Mouse (Mus musculus) liver, embryonic 15.5 days (tissue): ENCODE data around the gene Rag1. TPM values are rescaled to one million over a fixed set of nuclear protein-coding genes. Genes with fewer than 3 reads are reported as not detected.
A peak's percentile ranks its signal among the peaks of the same experiment; 100 is the strongest.

Source experiments
- ATAC-seq: fragments of 200-750 bp; cut with Nextera tagmentation; 2 replicates; pipeline ENCODE4 v1.8.0; 2017; ENCODE audit warnings: moderate number of reproducible peaks, mild to moderate bottlenecking, moderate library complexity; ENCODE audit not compliant: insufficient read depth
- H3K27ac ChIP-seq: fragments of 300-500 bp; sonication (generic); replicated peaks from 2 replicates; pipeline ENCODE4 v1.5.1; 2015; ENCODE audit warnings: mild to moderate bottlenecking, inconsistent platforms
- H3K27me3 ChIP-seq: fragments of 300-500 bp; sonication (generic); 2 replicates; pipeline ENCODE4 v1.6.1; 2015; ENCODE audit warnings: mild to moderate bottlenecking, inconsistent platforms
- H3K36me3 ChIP-seq: fragments of 300-500 bp; sonication (generic); replicated peaks from 2 replicates; pipeline ENCODE4 v1.6.1; 2015; ENCODE audit warnings: moderate library complexity, mild to moderate bottlenecking, inconsistent platforms
- H3K4me1 ChIP-seq: fragments of 300-500 bp; sonication (generic); replicated peaks from 2 replicates; pipeline ENCODE4 v1.6.1; 2015; ENCODE audit warnings: inconsistent platforms
- H3K4me2 ChIP-seq: fragments of 300-500 bp; sonication (generic); 2 replicates; pipeline ENCODE4 v1.6.1; 2015; ENCODE audit warnings: moderate library complexity, mild to moderate bottlenecking, inconsistent platforms
- H3K4me3 ChIP-seq: fragments of 300-500 bp; sonication (generic); replicated peaks from 2 replicates; pipeline ENCODE4 v1.5.1; 2015; ENCODE audit warnings: mild to moderate bottlenecking, inconsistent platforms
- H3K9ac ChIP-seq: fragments of 300-500 bp; sonication (generic); 2 replicates; pipeline ENCODE4 v1.6.1; 2015; ENCODE audit warnings: moderate library complexity, mild to moderate bottlenecking, inconsistent platforms
- H3K9me3 ChIP-seq: fragments of 300-500 bp; sonication (generic); replicated peaks from 2 replicates; pipeline ENCODE4 v1.6.1; 2016; ENCODE audit warnings: inconsistent platforms
- WGBS: fragments of 180-500 bp; shearing (Covaris S2); methylation state at CpG from one replicate; pipeline ENCODE4 v1.1.7; 2015; ENCODE audit warnings: mixed read lengths; ENCODE audit not compliant: insufficient replicate concordance; 5-methylcytosine and 5-hydroxymethylcytosine counted together
- polyA plus RNA-seq: library from polyadenylated mRNA; unstranded; fragments of >200 nt; fragmentation: Nextera tagmentation; extraction: Ambion mirVana; gene quantifications from 2 replicates; pipeline ENCODE4 v1.2.1, GENCODE M21; 2015

The Rag1 gene
- polyA plus RNA-seq, 1 experiment from 2014 or later, result 0.28 TPM

GRCm38 (mm10) chr2:101638979-101639839 is 10.1 kb downstream of the Rag1 start:
- Histone ChIP-seq H3K9ac (no peak overlapping the region), H3K27ac (no peak overlapping the region), H3K27me3 (no peaks in the 10 kb centered on the region), H3K9me3 (no peaks in the 10 kb centered on the region), H3K4me3 (no peak overlapping the region), H3K4me2 (no peak overlapping the region), H3K36me3 (no peaks in the 10 kb centered on the region), H3K4me1 (no peaks in the 10 kb centered on the region)
- 71% methylated on average over 7 of the region's 7 CpGs for WGBS
- ATAC-seq, result no peak

GRCm38 (mm10) chr2:101628297-101629236 is 20.7 kb downstream of the Rag1 start:
- H3K4me1 ChIP-seq, result peaks cover 8% of the 10 kb centered on the region; the same call in 1 of the 2 replicates
- H3K4me2 ChIP-seq, result peak overlapping the region; percentile 77
- no peaks in the 10 kb centered on the region for H3K9me3 ChIP-seq
- H3K9ac ChIP-seq, result peak overlapping the region; percentile 58
- H3K4me3 ChIP-seq, result peak overlapping the region; percentile 68
- WGBS, result 1% methylated on average over 31 of the region's 31 CpGs
- peak overlapping the region; percentile 53 for H3K27ac ChIP-seq
- no peaks in the 10 kb centered on the region for H3K27me3 ChIP-seq
- no peaks in the 10 kb centered on the region for H3K36me3 ChIP-seq
- peak; percentile 98 for ATAC-seq

DNA sequence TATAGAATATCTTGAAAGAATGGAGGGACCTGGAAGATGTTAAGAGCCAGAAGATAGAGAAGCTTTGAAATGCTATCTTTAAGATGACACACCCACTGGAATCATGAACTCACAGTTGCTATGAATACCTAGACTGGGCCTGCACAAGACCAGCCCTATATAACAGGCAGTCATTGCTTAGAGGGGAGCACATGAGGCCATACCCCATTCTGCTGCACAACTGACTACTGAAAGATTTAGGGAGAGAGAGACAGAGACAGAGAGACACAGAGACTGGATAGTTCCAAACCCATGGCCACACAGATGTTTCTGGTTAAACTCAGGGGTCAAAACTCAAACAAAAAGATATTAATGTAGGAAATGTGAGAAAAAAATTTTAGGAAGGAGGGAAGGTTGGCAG is 22.1 kb downstream of the Rag1 start:
- H3K4me1 ChIP-seq, result peaks cover 8% of the 10 kb centered on the region; the same call in 1 of the 2 replicates
- H3K4me2 ChIP-seq, result no peak overlapping the region
- H3K9ac ChIP-seq, result no peak overlapping the region
- no peaks in the 10 kb centered on the region for H3K27me3 ChIP-seq
- no peak overlapping the region for H3K27ac ChIP-seq
- H3K4me3 ChIP-seq, result no peak overlapping the region
- ATAC-seq, result no peak
- no peaks in the 10 kb centered on the region for H3K9me3 ChIP-seq
- H3K36me3 ChIP-seq, result no peaks in the 10 kb centered on the region

DNA sequence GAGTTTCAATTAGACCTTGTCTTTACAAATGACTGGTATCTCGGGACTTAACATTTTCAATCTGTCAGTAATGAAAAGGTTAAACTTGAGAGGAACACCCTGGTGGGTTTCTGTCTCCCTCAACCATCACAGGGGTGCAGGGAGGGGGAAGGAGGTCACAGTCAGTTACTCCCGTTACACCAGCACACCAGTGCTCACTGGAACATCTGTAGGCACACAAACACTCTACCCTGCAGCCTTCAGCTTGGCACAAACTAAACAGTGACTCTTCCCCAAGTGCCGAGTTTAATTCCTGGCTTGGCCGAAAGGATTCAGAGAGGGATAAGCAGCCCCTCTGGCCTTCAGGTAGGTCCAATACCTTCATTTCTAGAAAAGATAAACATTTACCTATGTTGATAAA is 24.8 kb downstream of the Rag1 start, which contains the start of gene Rag2:
Rag2 (plus strand) TSS at position 193 of the 400 bp plus-strand sequence.
- Histone ChIP-seq H3K27ac (no peak within 1 kb of the TSS), H3K4me3 (no peak within 1 kb of the TSS), H3K4me1 (peaks cover 8% of the 10 kb centered on the region; the same call in 1 of the 2 replicates), H3K36me3 (no peaks in the 10 kb centered on the region), H3K9me3 (no peaks in the 10 kb centered on the region), H3K9ac (no peak within 1 kb of the TSS), H3K4me2 (no peak within 1 kb of the TSS), H3K27me3 (no peaks in the 10 kb centered on the region)
- 38% methylated on average over 4 of the region's 4 CpGs for WGBS
- ATAC-seq, result no peak

DNA sequence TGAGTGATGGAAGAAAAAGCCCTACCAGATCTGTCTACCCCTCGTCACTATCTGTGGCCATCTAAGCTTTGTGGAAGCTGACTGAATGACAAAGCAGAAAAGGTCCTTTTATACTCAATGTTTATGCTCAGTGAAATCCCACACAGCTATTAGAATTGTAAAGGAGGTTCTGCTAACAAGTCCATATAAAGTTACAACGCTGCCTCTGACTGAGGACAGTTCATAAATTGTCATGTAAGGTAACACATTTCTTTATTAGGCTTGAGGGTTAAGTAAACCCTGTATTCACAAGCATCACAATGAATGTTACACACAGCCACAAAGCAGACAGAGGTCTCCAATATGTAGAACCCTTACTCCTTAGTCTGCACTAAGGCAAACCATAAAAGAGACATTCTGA is 25.3 kb downstream of the Rag1 start:
- no peak overlapping the region for H3K4me3 ChIP-seq
- no peak overlapping the region for H3K27ac ChIP-seq
- no peak overlapping the region for H3K4me2 ChIP-seq
- H3K9ac ChIP-seq, result no peak overlapping the region
- H3K4me1 ChIP-seq, result peaks cover 7% of the 10 kb centered on the region; the same call in 1 of the 2 replicates
- WGBS, result 42% methylated on average over 2 of the region's 2 CpGs
- no peaks in the 10 kb centered on the region for H3K36me3 ChIP-seq
- no peaks in the 10 kb centered on the region for H3K27me3 ChIP-seq
- H3K9me3 ChIP-seq, result no peaks in the 10 kb centered on the region
- no peak for ATAC-seq

- no peak overlapping the region for H3K4me2 ChIP-seq
- no peak for ATAC-seq
Observed at GRCm38 (mm10) chr2:101623042-101623441, 26.3 kb downstream of the Rag1 start.

DNA sequence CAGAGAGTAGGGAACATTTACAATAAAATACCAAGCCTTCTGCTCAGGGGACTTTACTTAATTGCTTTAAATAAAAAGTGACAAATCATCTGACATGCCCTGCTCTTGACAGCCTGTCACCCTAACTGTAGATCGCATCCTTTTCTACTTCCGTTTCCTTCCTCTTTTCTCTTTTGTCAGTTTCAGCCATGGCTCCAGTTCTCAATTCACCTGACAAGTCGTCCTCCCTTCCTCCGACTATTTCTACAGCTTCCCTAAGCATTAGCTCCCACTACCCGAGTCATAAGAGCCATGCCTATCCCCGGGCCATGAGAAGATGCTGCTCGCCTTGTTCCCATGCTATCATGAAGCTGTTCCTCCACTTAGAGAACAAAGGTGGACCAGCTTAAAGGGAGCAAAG is 27.7 kb downstream of the Rag1 start:
- Histone ChIP-seq H3K9me3 (no peaks in the 10 kb centered on the region), H3K27me3 (no peaks in the 10 kb centered on the region), H3K4me3 (no peak overlapping the region), H3K27ac (no peak overlapping the region), H3K9ac (no peak overlapping the region), H3K36me3 (no peaks in the 10 kb centered on the region), H3K4me1 (no peaks in the 10 kb centered on the region), H3K4me2 (no peak overlapping the region)
- ATAC-seq, result no peak
- 19% methylated on average over 7 of the region's 7 CpGs for WGBS

More at GRCm38 (mm10) chr2:101623042-101623441, 26.3 kb downstream of the Rag1 start:
- H3K9ac ChIP-seq, result no peak overlapping the region
- H3K36me3 ChIP-seq, result no peaks in the 10 kb centered on the region
- no peaks in the 10 kb centered on the region for H3K9me3 ChIP-seq
- WGBS, result 60% methylated on average over 2 of the region's 2 CpGs
- H3K4me3 ChIP-seq, result no peak overlapping the region
- H3K27ac ChIP-seq, result no peak overlapping the region
- no peaks in the 10 kb centered on the region for H3K27me3 ChIP-seq
- 0 out of 2 replicates have a peak, but pooled peaks cover under 1% of the 10 kb centered on the region for H3K4me1 ChIP-seq

GRCm38 (mm10) chr2:101620899-101621298 is 28.4 kb downstream of the Rag1 start:
- no peak overlapping the region for H3K4me3 ChIP-seq
- no peaks in the 10 kb centered on the region for H3K36me3 ChIP-seq
- no peaks in the 10 kb centered on the region for H3K9me3 ChIP-seq
- ATAC-seq, result no peak
- no peak overlapping the region for H3K4me2 ChIP-seq
- no peaks in the 10 kb centered on the region for H3K27me3 ChIP-seq
- no peak overlapping the region for H3K9ac ChIP-seq
- H3K4me1 ChIP-seq, result no peaks in the 10 kb centered on the region
- 47% methylated on average over 3 of the region's 3 CpGs for WGBS
- H3K27ac ChIP-seq, result no peak overlapping the region

DNA sequence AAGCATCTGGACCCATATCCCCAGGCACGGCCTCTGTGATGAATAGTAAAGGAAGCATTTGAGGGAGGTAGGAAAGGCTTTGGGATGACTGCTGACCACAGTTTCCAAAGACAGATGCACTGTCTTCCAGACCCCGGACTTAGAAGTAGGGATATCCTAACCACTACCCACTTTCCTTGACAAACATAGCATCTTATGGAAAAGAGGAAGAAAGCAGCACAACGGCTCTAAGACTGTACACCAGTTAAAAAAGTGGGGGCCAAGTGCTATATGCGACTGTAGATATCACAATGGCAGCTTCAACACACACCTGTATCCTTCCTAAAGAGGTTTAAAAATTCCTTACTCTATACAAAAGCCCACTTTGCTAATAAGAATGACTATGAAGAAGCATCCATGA is 30.9 kb downstream of the Rag1 start:
- no peaks in the 10 kb centered on the region for H3K4me1 ChIP-seq
- no peak for ATAC-seq
- H3K27me3 ChIP-seq, result no peaks in the 10 kb centered on the region
- no peaks in the 10 kb centered on the region for H3K9me3 ChIP-seq
- WGBS, result 34% methylated on average over 4 of the region's 4 CpGs
- H3K4me3 ChIP-seq, result no peak overlapping the region
- H3K4me2 ChIP-seq, result no peak overlapping the region
- H3K27ac ChIP-seq, result no peak overlapping the region
- H3K9ac ChIP-seq, result no peak overlapping the region
- no peaks in the 10 kb centered on the region for H3K36me3 ChIP-seq

DNA sequence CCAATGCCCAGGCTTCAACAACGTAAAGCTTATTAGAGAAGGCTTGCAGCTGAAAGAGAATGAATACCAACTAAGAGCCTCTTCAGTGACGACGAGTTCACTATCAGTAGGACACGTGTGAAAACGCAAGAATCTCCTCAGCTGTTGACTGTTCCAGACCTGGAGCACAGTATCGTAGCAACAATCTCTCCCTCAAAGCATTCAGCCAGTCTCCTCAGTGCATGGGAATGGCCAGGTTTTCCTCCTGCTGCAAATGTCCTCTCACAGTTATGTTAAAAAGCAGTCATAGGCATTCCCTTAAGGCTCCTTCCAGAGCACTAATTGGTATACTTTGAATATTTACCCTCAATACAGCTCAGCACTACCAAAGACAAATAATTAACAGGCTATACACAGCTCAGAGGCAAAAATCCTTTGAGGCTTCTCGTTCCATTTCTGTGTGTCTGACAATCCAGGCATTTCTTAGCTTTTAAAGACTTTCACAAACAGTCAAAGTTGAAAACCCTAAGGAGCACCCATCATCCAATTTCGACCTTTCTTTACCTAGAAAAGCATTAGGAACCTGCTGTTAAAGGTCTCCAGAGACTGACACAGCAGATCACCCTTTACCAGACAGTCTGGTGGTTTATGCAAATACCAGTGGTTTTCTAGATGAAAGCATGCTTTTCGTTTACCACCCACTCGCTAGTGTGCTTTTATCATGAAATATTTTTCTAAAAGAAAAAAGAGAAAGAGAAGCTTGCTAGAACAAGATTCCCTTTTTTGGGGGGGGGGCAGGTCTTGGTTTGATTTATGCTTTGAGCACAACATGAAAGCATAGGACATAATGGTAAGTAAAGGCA is 33.6 kb downstream of the Rag1 start:
- no peaks in the 10 kb centered on the region for H3K4me1 ChIP-seq
- H3K27ac ChIP-seq, result no peak overlapping the region
- H3K9ac ChIP-seq, result no peak overlapping the region
- H3K36me3 ChIP-seq, result no peaks in the 10 kb centered on the region
- no peak overlapping the region for H3K4me3 ChIP-seq
- ATAC-seq, result no peak
- WGBS, result 55% methylated on average over 10 of the region's 10 CpGs
- H3K27me3 ChIP-seq, result no peaks in the 10 kb centered on the region
- no peak overlapping the region for H3K4me2 ChIP-seq
- H3K9me3 ChIP-seq, result no peaks in the 10 kb centered on the region
